Mouse (Mus musculus) myocyte (in vitro differentiated cells): Measurements from ENCODE around the gene Hvcn1. TPM values are rescaled to one million over a fixed set of nuclear protein-coding genes. Genes with fewer than 3 reads are reported as not detected.

ENCODE experiments used
- H3K27me3 ChIP-seq: one replicate; pipeline ENCODE4 v1.6.1; 2011; ENCODE audit not compliant: control insufficient read depth, insufficient read depth, insufficient read length
- H3K36me3 ChIP-seq: one replicate; pipeline ENCODE4 v1.6.1; 2011; ENCODE audit not compliant: control insufficient read depth, insufficient read depth
- H3K4me2 ChIP-seq: one replicate; pipeline ENCODE4 v1.6.1; 2011; ENCODE audit warnings: low read depth, control low read depth
- H3K4me3 ChIP-seq: one replicate; pipeline ENCODE4 v1.5.1; 2011; ENCODE audit warnings: mild to moderate bottlenecking, control low read depth, moderate library complexity
- H3K79me2 ChIP-seq: one replicate; pipeline ENCODE4 v1.6.1; 2011; ENCODE audit not compliant: control insufficient read depth, insufficient read depth
- H3ac ChIP-seq: one replicate; pipeline ENCODE4 v1.6.1; 2011; ENCODE audit not compliant: control insufficient read depth, insufficient read length
- CEBPB ChIP-seq: IDR thresholded peaks from 2 replicates; pipeline ENCODE4 v1.6.1; 2011; ENCODE audit warnings: mild to moderate bottlenecking, moderate library complexity; ENCODE audit not compliant: poor library complexity, insufficient read depth, severe bottlenecking
- E2F4 ChIP-seq: IDR thresholded peaks from one replicate; pipeline ENCODE4 v1.6.1; 2011; ENCODE audit warnings: mild to moderate bottlenecking, control low read depth, moderate library complexity; ENCODE audit not compliant: insufficient read depth
- MAX ChIP-seq: IDR thresholded peaks from one replicate; pipeline ENCODE4 v1.6.1; 2011; ENCODE audit warnings: low read depth, mild to moderate bottlenecking, control low read depth
- MYOD1 ChIP-seq, 3 experiments: IDR thresholded peaks; one replicate each; pipeline ENCODE4 v1.6.1; 2011; ENCODE audit warnings: control low read depth in 2 of 3, low read depth in 2 of 3, mild to moderate bottlenecking in 2 of 3, moderate library complexity in 1 of 3; ENCODE audit not compliant: insufficient read length in 2 of 3, control insufficient read depth in 1 of 3
- MYOG ChIP-seq, 3 experiments: IDR thresholded peaks; one replicate each; pipeline ENCODE4 v1.6.1; 2011; ENCODE audit warnings: control low read depth in 2 of 3, low read depth in 2 of 3, mild to moderate bottlenecking in 2 of 3; ENCODE audit not compliant: insufficient read length in 2 of 3, control insufficient read depth in 1 of 3, insufficient read depth in 1 of 3
- POLR2A ChIP-seq: IDR thresholded peaks from one replicate; pipeline ENCODE4 v1.6.1; 2011; ENCODE audit warnings: low read depth, mild to moderate bottlenecking, control low read depth, moderate library complexity; ENCODE audit not compliant: insufficient read length
- POLR2AphosphoS2 ChIP-seq: IDR thresholded peaks from one replicate; pipeline ENCODE4 v1.6.1; 2011; ENCODE audit warnings: low read depth, control low read depth; ENCODE audit not compliant: insufficient read length
- REST ChIP-seq: IDR thresholded peaks from one replicate; pipeline ENCODE4 v1.6.1; 2011; ENCODE audit warnings: mild to moderate bottlenecking, control low read depth, moderate library complexity; ENCODE audit not compliant: insufficient read depth, insufficient read length
- SRF ChIP-seq: IDR thresholded peaks from one replicate; pipeline ENCODE4 v1.6.1; 2011; ENCODE audit warnings: low read depth; ENCODE audit not compliant: control insufficient read depth, insufficient read length
- TCF12 ChIP-seq: IDR thresholded peaks from one replicate; pipeline ENCODE4 v1.6.1; 2011; ENCODE audit warnings: mild to moderate bottlenecking, control low read depth; ENCODE audit not compliant: poor library complexity, insufficient read depth, severe bottlenecking
- TCF3 ChIP-seq: IDR thresholded peaks from one replicate; pipeline ENCODE4 v1.6.1; 2011; ENCODE audit warnings: low read depth, control low read depth; ENCODE audit not compliant: insufficient read length
- USF1 ChIP-seq: IDR thresholded peaks from one replicate; pipeline ENCODE4 v1.6.1; 2011; ENCODE audit warnings: low read depth, mild to moderate bottlenecking, control low read depth, moderate library complexity
- polyA plus RNA-seq: library from polyadenylated mRNA; unstranded; fragments of >200 nt; fragmentation: generic; extraction: Trizol; gene quantifications from one replicate; pipeline ENCODE4 v1.2.1, GENCODE M21; 2012; ENCODE audit warnings: missing spikeins

The Hvcn1 gene
- polyA plus RNA-seq, 1 experiment: 0.08 TPM

DNA sequence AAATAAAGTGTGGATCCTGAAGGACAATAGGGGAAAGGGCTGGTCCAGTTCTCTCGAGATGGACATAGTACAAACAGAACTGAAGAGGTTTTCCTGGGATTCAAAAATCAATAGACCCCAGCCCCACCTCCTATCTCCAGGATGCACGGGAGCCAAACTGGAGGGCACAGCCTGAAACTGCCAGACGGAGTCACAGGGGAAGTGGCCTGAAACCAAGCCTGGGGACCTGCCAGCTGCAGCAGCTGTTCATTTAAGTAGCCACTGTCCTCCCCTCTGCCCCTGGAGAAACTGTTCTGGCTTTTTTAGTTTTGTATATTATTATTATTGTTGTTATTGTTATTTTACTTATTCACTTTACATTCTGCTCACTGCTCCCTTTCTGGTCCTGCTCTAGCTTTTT lies 17.5 kb upstream of the Hvcn1 start:
- H3ac ChIP-seq: no peak overlapping the region
- peaks cover 7% of the 10 kb centered on the region for H3K27me3 ChIP-seq
- H3K36me3 ChIP-seq: no peaks in the 10 kb centered on the region
- H3K79me2 ChIP-seq: no peaks in the 10 kb centered on the region
- H3K4me3 ChIP-seq: no peak overlapping the region
- TF ChIP-seq CEBPB (no peak), E2F4 (no peak)
- no peak overlapping the region for H3K4me2 ChIP-seq

DNA sequence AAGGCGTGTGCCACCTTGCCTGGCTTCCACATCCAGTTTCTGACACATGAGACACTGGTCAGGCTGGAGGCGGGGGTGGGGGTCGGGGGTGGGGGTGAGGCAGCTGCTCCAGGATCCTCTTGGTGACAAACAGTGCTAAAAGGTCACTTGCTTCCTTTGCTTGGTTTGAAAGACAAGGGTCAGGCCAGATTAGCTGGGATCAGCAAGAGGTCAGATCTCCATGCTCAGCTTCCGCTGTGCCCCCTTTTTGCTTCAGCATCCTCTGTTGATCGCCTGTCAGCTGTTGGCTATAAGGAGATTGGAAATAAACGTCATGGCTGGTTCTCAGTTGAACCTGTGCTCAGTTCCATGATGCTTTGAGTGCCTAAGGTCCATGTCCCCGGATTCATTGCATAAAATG lies 16.1 kb upstream of the Hvcn1 start:
- H3ac ChIP-seq: no peak overlapping the region
- no peak for TF ChIP-seq POLR2AphosphoS2
- no peak for TF ChIP-seq TCF12
- TF ChIP-seq USF1: no peak
- TF ChIP-seq CEBPB: no peak
- no peaks in the 10 kb centered on the region for H3K79me2 ChIP-seq
- no peak overlapping the region for H3K4me3 ChIP-seq
- H3K36me3 ChIP-seq: no peaks in the 10 kb centered on the region
- H3K4me2 ChIP-seq: no peak overlapping the region
- peaks cover 7% of the 10 kb centered on the region for H3K27me3 ChIP-seq

DNA sequence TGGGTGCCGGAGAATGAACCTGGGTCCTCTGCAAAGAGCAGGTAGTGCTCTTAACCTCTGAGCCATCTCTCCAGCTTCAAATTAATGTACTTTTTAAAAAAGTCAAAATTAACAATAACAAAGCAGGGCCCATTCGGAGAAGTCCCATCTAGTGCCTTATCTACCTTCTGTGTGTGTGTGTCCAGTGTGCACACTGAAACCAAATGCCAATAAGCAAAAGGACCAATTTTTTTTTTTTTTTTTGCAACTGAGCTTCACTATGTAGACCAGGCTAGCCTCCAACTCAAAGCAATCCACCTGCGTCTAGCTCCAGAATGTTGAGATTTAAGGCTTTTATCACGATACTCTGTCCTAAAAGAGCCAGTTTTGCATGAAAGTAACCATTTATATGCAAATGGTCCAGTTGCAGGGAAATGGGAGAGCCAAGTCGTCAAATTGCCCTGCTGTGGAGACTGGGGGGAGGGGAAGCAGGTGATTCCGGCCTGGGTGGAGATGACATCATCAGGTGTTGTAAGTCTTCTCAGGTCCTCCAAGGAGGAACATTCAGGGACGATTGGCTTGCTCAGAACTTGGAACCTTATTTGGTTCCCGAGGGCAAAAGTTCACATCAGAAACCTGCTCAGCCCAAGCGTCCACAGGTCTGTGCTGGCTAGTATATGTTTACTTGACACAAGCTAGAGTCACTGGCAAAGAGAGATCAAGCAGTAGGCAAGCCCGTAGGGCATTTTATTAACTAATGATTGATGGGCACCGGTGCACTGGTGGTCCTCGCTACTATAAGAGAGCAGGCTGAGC lies 15.1 kb upstream of the Hvcn1 start:
- Histone ChIP-seq H3K4me2 (no peak overlapping the region), H3ac (no peak overlapping the region), H3K27me3 (peaks cover 7% of the 10 kb centered on the region), H3K4me3 (no peak overlapping the region), H3K79me2 (no peaks in the 10 kb centered on the region), H3K36me3 (no peaks in the 10 kb centered on the region)
- TF ChIP-seq SRF (no peak), MYOG (IDR thresholded peaks at IDR 0.05; ENCODE audit: control insufficient read depth in 1 of 3, insufficient read depth in 1 of 3, insufficient read length in 2 of 3, low read depth in 2 of 3) (no peak), MYOD1 (IDR thresholded peaks at IDR 0.05; ENCODE audit: control insufficient read depth in 1 of 3, insufficient read length in 2 of 3, low read depth in 2 of 3) (no peak), TCF12 (no peak), POLR2AphosphoS2 (no peak), CEBPB (no peak), USF1 (no peak), E2F4 (no peak), MAX (no peak), TCF3 (no peak), REST (no peak), POLR2A (no peak)

DNA sequence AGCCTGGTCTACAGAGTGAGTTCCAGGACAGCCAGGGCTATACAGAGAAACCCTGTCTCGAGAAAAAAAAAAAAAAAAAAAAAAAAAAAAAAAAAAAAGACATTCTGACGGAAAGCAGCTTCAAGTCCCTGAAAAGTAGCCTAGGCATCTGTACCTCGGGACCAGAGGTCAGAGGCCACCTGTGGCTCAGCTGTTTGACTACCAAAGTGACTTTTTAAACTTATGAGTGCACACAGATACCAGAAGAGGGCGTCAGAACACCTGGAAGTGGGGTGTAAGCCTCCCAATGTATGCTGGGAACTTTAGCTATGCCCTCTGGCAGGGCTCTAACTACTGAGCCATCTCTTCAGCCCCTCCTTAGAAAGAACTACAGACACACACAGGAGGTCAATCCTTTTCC lies 14.3 kb upstream of the Hvcn1 start:
- no peaks in the 10 kb centered on the region for H3K79me2 ChIP-seq
- H3K36me3 ChIP-seq: no peaks in the 10 kb centered on the region
- no peak overlapping the region for H3K4me2 ChIP-seq
- no peak overlapping the region for H3ac ChIP-seq
- TF ChIP-seq TCF3 (no peak), E2F4 (no peak), USF1 (no peak), REST (no peak), CEBPB (no peak), POLR2AphosphoS2 (no peak), TCF12 (no peak)
- H3K4me3 ChIP-seq: no peak overlapping the region
- H3K27me3 ChIP-seq: peaks cover 7% of the 10 kb centered on the region

DNA sequence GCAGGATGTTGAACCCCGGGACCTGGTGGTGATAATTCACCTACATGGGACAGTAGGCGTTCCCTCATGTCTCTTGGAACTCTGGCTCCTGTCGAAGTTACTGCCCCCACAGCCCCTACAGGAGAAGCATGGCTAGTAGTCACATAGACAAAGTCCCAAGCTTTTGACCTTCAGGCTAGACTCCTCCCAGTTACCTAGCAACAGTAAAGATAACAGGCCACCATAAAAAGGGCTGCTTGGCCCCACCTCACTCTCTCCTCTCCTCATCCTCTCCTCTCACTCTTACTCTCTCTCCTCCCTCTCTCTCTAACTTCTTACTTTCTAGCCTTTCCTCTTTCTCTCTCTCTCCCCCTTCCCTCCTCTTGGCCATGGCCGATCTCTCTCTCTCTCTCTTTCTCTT lies 5.7 kb upstream of the Hvcn1 start:
- Histone ChIP-seq H3K4me2 (no peak overlapping the region), H3K79me2 (no peaks in the 10 kb centered on the region), H3K27me3 (peaks cover 22% of the 10 kb centered on the region), H3ac (no peak overlapping the region), H3K4me3 (no peak overlapping the region), H3K36me3 (no peaks in the 10 kb centered on the region)
- TF ChIP-seq MYOD1 (IDR thresholded peaks at IDR 0.05; ENCODE audit: control insufficient read depth in 1 of 3, insufficient read length in 2 of 3, low read depth in 2 of 3) (no peak), MYOG (IDR thresholded peaks at IDR 0.05; ENCODE audit: control insufficient read depth in 1 of 3, insufficient read depth in 1 of 3, insufficient read length in 2 of 3, low read depth in 2 of 3) (no peak), MAX (no peak), TCF3 (no peak), USF1 (no peak), REST (no peak), POLR2A (no peak)

DNA sequence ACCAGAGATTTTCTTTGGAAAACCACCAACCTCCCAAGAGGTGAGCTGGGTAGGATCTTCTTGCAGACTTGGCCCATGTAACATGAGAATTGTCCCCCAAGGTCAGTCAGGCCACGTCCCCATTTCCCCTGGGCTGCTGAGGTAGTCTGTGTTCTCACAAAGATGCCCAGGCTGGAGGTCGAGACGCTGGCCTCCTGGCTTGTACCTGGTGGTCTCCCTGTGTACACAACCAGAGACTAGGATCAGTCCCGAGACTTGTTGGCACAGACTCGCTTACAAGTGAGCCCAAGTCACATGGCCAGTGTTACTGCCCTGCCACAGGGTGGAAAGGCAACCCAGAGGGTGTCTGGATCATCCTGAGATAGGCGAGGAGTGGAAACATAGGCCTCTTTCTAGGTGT lies 4.7 kb upstream of the Hvcn1 start:
- no peak overlapping the region for H3K4me2 ChIP-seq
- no peak for TF ChIP-seq MYOG (IDR thresholded peaks at IDR 0.05; ENCODE audit: control insufficient read depth in 1 of 3, insufficient read depth in 1 of 3, insufficient read length in 2 of 3, low read depth in 2 of 3)
- TF ChIP-seq E2F4: no peak
- no peak for TF ChIP-seq TCF12
- no peak for TF ChIP-seq CEBPB
- no peak for TF ChIP-seq SRF
- no peak for TF ChIP-seq MYOD1 (IDR thresholded peaks at IDR 0.05; ENCODE audit: control insufficient read depth in 1 of 3, insufficient read length in 2 of 3, low read depth in 2 of 3)
- TF ChIP-seq MAX: no peak
- TF ChIP-seq POLR2A: no peak
- no peak for TF ChIP-seq REST
- TF ChIP-seq POLR2AphosphoS2: no peak
- no peak for TF ChIP-seq USF1
- H3ac ChIP-seq: no peak overlapping the region
- H3K4me3 ChIP-seq: no peak overlapping the region
- H3K36me3 ChIP-seq: no peaks in the 10 kb centered on the region
- no peaks in the 10 kb centered on the region for H3K79me2 ChIP-seq
- peaks cover 28% of the 10 kb centered on the region for H3K27me3 ChIP-seq
